Mouse (Mus musculus) embryonic facial prominence, embryonic 15.5 days (tissue): ENCODE data around the gene Igflr1. TPM values are rescaled to one million over a fixed set of nuclear protein-coding genes. Genes with fewer than 3 reads are reported as not detected.

ENCODE experiments used
- microRNA-seq: library from miRNA; unstranded; fragments of <30 nt; microRNA quantifications from one replicate; pipeline ENCODE4, GENCODE M21; 2016; ENCODE audit warnings: borderline number of aligned reads
- polyA plus RNA-seq: library from polyadenylated mRNA; unstranded; fragments of >200 nt; fragmentation: Nextera tagmentation; extraction: Ambion mirVana; gene quantifications from 2 replicates; pipeline ENCODE4 v1.2.1, GENCODE M21; 2015

The Igflr1 gene
- polyA plus RNA-seq, 1 experiment from 2014 or later, result 5.3 TPM

Small RNA genes within 50 kb of the gene (microRNA-seq; reads per million reads assigned to microRNA genes)
- gene Gm38670 (1.0 reads per million), gene Mir3569 (not detected)

Other genes with a start within 250 kb of the Igflr1 start
- gene E130208F15Rik, start 243.7 kb upstream of the Igflr1 start, polyA plus RNA-seq, result 0.60 and 1.9 TPM in 2 replicates
- gene Sdhaf1, start 241.5 kb upstream of the Igflr1 start, polyA plus RNA-seq, result 17.9 and 18.8 TPM in 2 replicates
- gene Lrfn3, start 202.7 kb upstream of the Igflr1 start, polyA plus RNA-seq, result 5.7 and 6.6 TPM in 2 replicates
- gene Tyrobp, start 151.7 kb upstream of the Igflr1 start, polyA plus RNA-seq, result 95.4 and 103 TPM in 2 replicates
- 2.2 and 2.4 TPM in 2 replicates for gene Hcst, start 145.6 kb upstream of the Igflr1 start, polyA plus RNA-seq
- 1.7 and 1.8 TPM in 2 replicates for gene Nfkbid, start 143.7 kb upstream of the Igflr1 start, polyA plus RNA-seq
- gene Aplp1, start 119.9 kb upstream of the Igflr1 start, polyA plus RNA-seq, result 52.0 and 61.3 TPM in 2 replicates
- gene Kirrel2, start 107.7 kb upstream of the Igflr1 start, polyA plus RNA-seq, result 1.1 and 1.3 TPM in 2 replicates
- 0.17 TPM in 2 replicates for gene Nphs1, start 107.1 kb upstream of the Igflr1 start, polyA plus RNA-seq
- gene Prodh2, start 71.8 kb upstream of the Igflr1 start, polyA plus RNA-seq, result not detected in 2 replicates
- gene Arhgap33, start 30.4 kb upstream of the Igflr1 start, polyA plus RNA-seq, result 12.2 and 16.2 TPM in 2 replicates
- 19.9 and 22.2 TPM in 2 replicates for gene Hspb6, start 13.2 kb upstream of the Igflr1 start, polyA plus RNA-seq
- 11.6 and 17.6 TPM in 2 replicates for gene Proser3, start 13.1 kb upstream of the Igflr1 start, polyA plus RNA-seq
- gene Lin37, start 5.6 kb upstream of the Igflr1 start, polyA plus RNA-seq, result 45.6 and 46.8 TPM in 2 replicates
- gene U2af1l4, start 2.1 kb upstream of the Igflr1 start, polyA plus RNA-seq, result 83.7 and 86.6 TPM in 2 replicates
- 11.0 and 15.0 TPM in 2 replicates for gene Gm49396, start 2.1 kb upstream of the Igflr1 start, polyA plus RNA-seq
- gene Psenen, start 1.8 kb upstream of the Igflr1 start, polyA plus RNA-seq, result 136 and 140 TPM in 2 replicates
- 10.8 and 11.6 TPM in 2 replicates for gene Kmt2b, start 23.3 kb downstream of the Igflr1 start, polyA plus RNA-seq
- 1.5 and 1.8 TPM in 2 replicates for gene Zbtb32, start 33.5 kb downstream of the Igflr1 start, polyA plus RNA-seq
- gene Upk1a, start 47.4 kb downstream of the Igflr1 start, polyA plus RNA-seq, result 0.54 and 0.75 TPM in 2 replicates
- 848 and 867 TPM in 2 replicates for gene Cox6b1, start 60.7 kb downstream of the Igflr1 start, polyA plus RNA-seq
- gene Etv2, start 70.4 kb downstream of the Igflr1 start, polyA plus RNA-seq, result not detected in 2 replicates
- gene Rbm42, start 84.9 kb downstream of the Igflr1 start, polyA plus RNA-seq, result 126 and 129 TPM in 2 replicates
- 37.8 and 41.2 TPM in 2 replicates for gene Haus5, start 99.6 kb downstream of the Igflr1 start, polyA plus RNA-seq
- gene Pmis2, start 106.2 kb downstream of the Igflr1 start, polyA plus RNA-seq, result not detected in 2 replicates
- gene 2200002J24Rik, start 133.5 kb downstream of the Igflr1 start, polyA plus RNA-seq, result 0.41 and 0.64 TPM in 2 replicates
- gene Atp4a, start 146.8 kb downstream of the Igflr1 start, polyA plus RNA-seq, result 0.29 and 0.63 TPM in 2 replicates
- 191 and 200 TPM in 2 replicates for gene Tmem147, start 164.1 kb downstream of the Igflr1 start, polyA plus RNA-seq
- gene Gapdhs, start 178.3 kb downstream of the Igflr1 start, polyA plus RNA-seq, result 0.48 and 1.0 TPM in 2 replicates
- gene Sbsn, start 186.0 kb downstream of the Igflr1 start, polyA plus RNA-seq, result 163 and 182 TPM in 2 replicates
- 491 and 576 TPM in 2 replicates for gene Dmkn, start 198.3 kb downstream of the Igflr1 start, polyA plus RNA-seq
- gene Krtdap, start 222.5 kb downstream of the Igflr1 start, polyA plus RNA-seq, result 1,669 and 1,901 TPM in 2 replicates